Mouse (Mus musculus) forebrain, postnatal 0 days (tissue): ENCODE results near the gene Slc2a4. TPM values are rescaled to one million over a fixed set of nuclear protein-coding genes. Genes with fewer than 3 reads are reported as not detected.

Experiments used
- ATAC-seq: fragments of 200-750 bp; cut with Nextera tagmentation; 2 replicates; pipeline ENCODE4 v1.8.0; 2017; ENCODE audit warnings: mild to moderate bottlenecking, moderate library complexity
- DNase-seq: peaks from one replicate; pipeline ENCODE4 v3.0.0-alpha.2; 2015
- H3K27ac ChIP-seq: fragments of 300-500 bp; sonication (generic); 2 replicates; pipeline ENCODE4 v1.5.1; 2014; ENCODE audit warnings: low read depth, mild to moderate bottlenecking, antibody characterized with exemption, low read length, moderate library complexity, mixed read lengths
- H3K27me3 ChIP-seq: fragments of 300-500 bp; sonication (generic); 2 replicates; pipeline ENCODE4 v1.6.1; 2014; ENCODE audit warnings: mild to moderate bottlenecking, low read length, mixed read lengths; ENCODE audit not compliant: insufficient read depth
- H3K36me3 ChIP-seq: fragments of 300-500 bp; sonication (generic); 2 replicates; pipeline ENCODE4 v1.6.1; 2014; ENCODE audit warnings: mild to moderate bottlenecking, moderate library complexity; ENCODE audit not compliant: insufficient read depth
- H3K4me1 ChIP-seq: fragments of 300-500 bp; sonication (generic); 2 replicates; pipeline ENCODE4 v1.6.1; 2014; ENCODE audit warnings: antibody characterized with exemption; ENCODE audit not compliant: insufficient read depth
- H3K4me2 ChIP-seq: fragments of 300-500 bp; sonication (generic); 2 replicates; pipeline ENCODE4 v1.6.1; 2014; ENCODE audit warnings: low read depth, mild to moderate bottlenecking, moderate library complexity
- H3K4me3 ChIP-seq: fragments of 300-500 bp; sonication (generic); 2 replicates; pipeline ENCODE4 v1.5.1; 2014; ENCODE audit warnings: low read depth, low read length, mixed read lengths
- H3K9ac ChIP-seq: fragments of 300-500 bp; sonication (generic); 2 replicates; pipeline ENCODE4 v1.6.1; 2014; ENCODE audit warnings: mild to moderate bottlenecking
- H3K9me3 ChIP-seq: fragments of 300-500 bp; sonication (generic); 2 replicates; pipeline ENCODE4 v1.6.1; 2016; ENCODE audit warnings: low read length
- CTCF ChIP-seq: sonication (generic); IDR thresholded peaks from 2 replicates; pipeline ENCODE4 v1.5.1; 2016; ENCODE audit warnings: antibody characterized with exemption, control low read depth, low read depth
- WGBS: fragments of 180-500 bp; shearing (Covaris S2); extraction: QIAGEN DNeasy Blood & Tissue Kit; methylation state at CpG from one replicate; pipeline ENCODE4 v1.1.7; 2014; 5-methylcytosine and 5-hydroxymethylcytosine counted together
- polyA plus RNA-seq: library from polyadenylated mRNA; unstranded; fragments of >200 nt; fragmentation: Nextera tagmentation; extraction: Ambion mirVana; gene quantifications from 2 replicates; pipeline ENCODE4 v1.2.1, GENCODE M21; 2015
- total RNA-seq: library from RNA; depleted of rRNA; stranded (reverse); fragments of >200 nt; gene quantifications from 2 replicates; pipeline ENCODE4 v1.2.3, GENCODE M21; 2014; rRNA removed

The Slc2a4 gene
- total RNA-seq (4.1 and 7.8 TPM in 2 replicates), polyA plus RNA-seq (3.5 and 3.9 TPM in 2 replicates)

GRCm38 (mm10) chr11:69948066-69948762 is at the start of gene Slc2a4:
TSS of gene Slc2a4 (minus strand) at chr11:69948188.
- Histone ChIP-seq H3K27ac (no peak within 1 kb of the TSS), H3K4me3 (peak within 1 kb of the TSS; percentile 39), H3K4me2 (peak within 1 kb of the TSS; percentile 51), H3K36me3 (no peaks in the 10 kb centered on the region), H3K27me3 (no peaks in the 10 kb centered on the region; the same call in 1 of the 2 replicates), H3K4me1 (no peaks in the 10 kb centered on the region), H3K9ac (peak within 1 kb of the TSS; percentile 43), H3K9me3 (no peaks in the 10 kb centered on the region)
- no peak for TF ChIP-seq CTCF
- DNase-seq (peak; percentile 90), ATAC-seq (peak; percentile 94)
- WGBS = under 1% methylated on average over 34 of the region's 34 CpGs

- no peaks in the 10 kb centered on the region for H3K9me3 ChIP-seq
- H3K9ac ChIP-seq = peak overlapping the region; percentile 72
- 6% methylated on average over 30 of the region's 44 CpGs for WGBS
- peak overlapping the region; percentile 79 for H3K4me3 ChIP-seq
- ATAC-seq (no peak), DNase-seq (peak; percentile 71)
- H3K4me1 ChIP-seq = peaks cover 26% of the 10 kb centered on the region
- no peak for TF ChIP-seq CTCF
- peak overlapping the region; percentile 89 for H3K27ac ChIP-seq
- peak overlapping the region; percentile 73 for H3K4me2 ChIP-seq
- H3K36me3 ChIP-seq = peaks cover 35% of the 10 kb centered on the region
- no peaks in the 10 kb centered on the region for H3K27me3 ChIP-seq
Measured at GRCm38 (mm10) chr11:69997070-69997509, 49.1 kb upstream of the Slc2a4 start.

- Histone ChIP-seq H3K36me3 (peaks cover 35% of the 10 kb centered on the region), H3K9ac (peak overlapping the region; percentile 72), H3K4me3 (peak overlapping the region; percentile 79), H3K4me2 (peak overlapping the region; percentile 73), H3K27ac (peak overlapping the region; percentile 89), H3K9me3 (no peaks in the 10 kb centered on the region), H3K27me3 (no peaks in the 10 kb centered on the region), H3K4me1 (peaks cover 20% of the 10 kb centered on the region)
- 2% methylated on average over 61 of the region's 66 CpGs for WGBS
- no peak for ATAC-seq
- no peak for TF ChIP-seq CTCF
- DNase-seq = peak; percentile 46
Measured at GRCm38 (mm10) chr11:69996161-69997061, 48.4 kb upstream of the Slc2a4 start.

GRCm38 (mm10) chr11:69995391-69995960 is 47.5 kb upstream of the Slc2a4 start, which contains the start of gene Phf23:
TSS of gene Phf23 (plus strand) at chr11:69995777.
- Histone ChIP-seq H3K36me3 (peaks cover 35% of the 10 kb centered on the region), H3K9me3 (no peaks in the 10 kb centered on the region), H3K4me3 (peak within 1 kb of the TSS; percentile 79), H3K9ac (peak within 1 kb of the TSS; percentile 72), H3K4me2 (peak within 1 kb of the TSS; percentile 73), H3K27ac (peak within 1 kb of the TSS; percentile 89), H3K27me3 (no peaks in the 10 kb centered on the region), H3K4me1 (peaks cover 17% of the 10 kb centered on the region)
- ATAC-seq (peak; percentile 89), DNase-seq (peak; percentile 99)
- under 1% methylated on average over 36 of the region's 36 CpGs for WGBS
- peak; percentile 73 for TF ChIP-seq CTCF

GRCm38 (mm10) chr11:69994401-69995090 is 46.6 kb upstream of the Slc2a4 start:
- Histone ChIP-seq H3K9ac (no peak overlapping the region), H3K9me3 (no peaks in the 10 kb centered on the region), H3K4me1 (peaks cover 17% of the 10 kb centered on the region), H3K4me3 (no peak overlapping the region), H3K36me3 (peaks cover 37% of the 10 kb centered on the region), H3K27ac (no peak overlapping the region), H3K27me3 (no peaks in the 10 kb centered on the region), H3K4me2 (no peak overlapping the region)
- DNase-seq = no peak
- peak; percentile 35; the same call in 1 of the 2 replicates for TF ChIP-seq CTCF
- ATAC-seq = no peak
- 83% methylated on average over 11 of the region's 11 CpGs for WGBS

GRCm38 (mm10) chr11:69992932-69993331 is 44.9 kb upstream of the Slc2a4 start:
- TF ChIP-seq CTCF = no peak
- ATAC-seq (no peak), DNase-seq (no peak)
- Histone ChIP-seq H3K4me3 (no peak overlapping the region), H3K36me3 (peaks cover 39% of the 10 kb centered on the region), H3K4me1 (peaks cover 14% of the 10 kb centered on the region), H3K9ac (no peak overlapping the region), H3K4me2 (peak overlapping the region; percentile 73), H3K27me3 (no peaks in the 10 kb centered on the region), H3K9me3 (no peaks in the 10 kb centered on the region), H3K27ac (no peak overlapping the region)
- 86% methylated on average over 3 of the region's 3 CpGs for WGBS
